Mouse (Mus musculus): ENCODE measurements around the gene Car10. TPM values are rescaled to one million over a fixed set of nuclear protein-coding genes. Genes with fewer than 3 reads are reported as not detected.

Gene Car10
- total RNA-seq, 2 experiments from 2014 or later, result 138 to 154 TPM

- DNase-seq (ENCODE audit: low spot score in 2 of 2), result peak in 1 of 2 experiments; percentile 25
These were observed 389.2 kb downstream of the Car10 start for GRCm38 (mm10) chr11:93487021-93487420.

DNA sequence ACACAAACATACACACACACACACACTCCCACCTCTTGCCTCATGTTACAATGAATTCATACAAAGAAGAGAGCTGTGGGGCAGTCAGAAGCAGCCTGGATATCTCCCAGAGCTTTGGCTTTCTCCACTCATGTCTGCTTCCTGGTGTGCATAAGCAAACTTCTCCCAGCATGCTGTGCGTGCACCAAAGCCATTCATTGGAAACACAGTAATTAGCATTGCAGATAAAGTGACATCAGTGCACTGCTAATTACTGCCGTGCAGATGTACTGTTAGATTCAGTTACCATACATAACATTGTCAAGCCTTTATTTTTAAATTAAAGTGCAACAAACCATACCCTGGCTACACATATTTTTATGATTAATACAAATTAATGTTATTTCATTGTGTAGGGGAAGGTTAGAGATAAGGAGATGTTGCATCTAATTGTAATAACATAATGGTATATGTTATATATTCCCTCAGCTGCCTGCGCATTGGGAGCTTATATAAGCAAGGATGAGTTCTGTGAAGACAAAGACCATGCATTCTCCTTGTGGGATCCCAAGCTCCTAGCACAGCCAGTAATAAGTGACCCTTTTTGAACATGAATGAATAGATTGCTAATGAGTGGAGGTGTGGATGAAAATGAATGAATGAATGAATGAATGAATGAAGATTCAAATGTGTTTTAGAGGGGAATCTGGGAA, 390.2 kb downstream of the Car10 start:
- no peak for DNase-seq (ENCODE audit: low spot score in 2 of 2)

DNA sequence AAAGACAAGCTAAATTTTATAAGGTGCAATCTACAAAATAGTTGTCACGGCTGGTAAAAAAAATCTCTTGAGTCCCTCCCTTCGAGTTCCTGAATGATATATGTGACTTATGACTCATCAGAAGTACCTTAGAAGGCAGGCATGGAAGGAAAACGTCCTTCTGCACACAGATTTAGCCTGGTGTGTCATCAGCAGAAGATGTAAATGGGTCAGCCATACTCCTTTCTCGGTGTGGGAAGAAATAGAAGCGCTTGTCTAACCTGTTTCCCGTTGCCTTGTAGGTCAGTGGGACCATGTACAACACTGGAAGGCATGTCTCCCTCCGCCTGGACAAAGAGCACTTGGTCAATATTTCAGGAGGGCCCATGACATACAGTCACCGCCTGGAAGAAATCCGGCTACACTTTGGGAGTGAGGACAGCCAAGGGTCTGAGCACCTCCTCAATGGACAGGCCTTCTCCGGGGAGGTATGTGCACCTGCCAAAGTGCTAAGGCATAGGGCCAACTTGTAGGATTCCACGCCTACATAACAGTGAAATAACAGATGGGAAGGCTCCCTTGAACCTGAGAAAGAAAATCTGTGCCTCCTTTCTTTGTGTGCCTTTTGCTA, 392.5 kb downstream of the Car10 start:
- DNase-seq (ENCODE audit: low spot score in 2 of 2), result peak; percentile 31 to 33

DNA sequence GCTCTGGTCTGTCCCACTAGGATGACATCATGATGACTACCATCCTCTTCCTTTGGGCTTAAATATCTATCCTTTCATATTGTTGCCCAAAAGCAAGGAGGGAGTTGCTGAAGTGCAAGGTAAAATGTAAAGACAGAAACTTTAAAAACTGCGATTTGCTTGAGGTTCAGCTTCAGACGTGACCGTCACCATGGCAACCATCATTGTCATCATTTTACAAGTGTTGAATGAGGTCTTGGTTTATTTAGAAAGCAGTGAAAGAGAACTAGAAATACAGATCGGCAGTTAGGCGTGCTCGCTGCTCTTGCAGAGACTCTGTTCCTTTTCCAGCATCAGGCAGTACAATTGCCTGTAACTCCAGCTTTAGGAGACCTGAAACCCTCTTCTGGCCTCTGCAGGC, 400.1 kb downstream of the Car10 start:
- DNase-seq (ENCODE audit: low spot score in 2 of 2), result no peak

DNA sequence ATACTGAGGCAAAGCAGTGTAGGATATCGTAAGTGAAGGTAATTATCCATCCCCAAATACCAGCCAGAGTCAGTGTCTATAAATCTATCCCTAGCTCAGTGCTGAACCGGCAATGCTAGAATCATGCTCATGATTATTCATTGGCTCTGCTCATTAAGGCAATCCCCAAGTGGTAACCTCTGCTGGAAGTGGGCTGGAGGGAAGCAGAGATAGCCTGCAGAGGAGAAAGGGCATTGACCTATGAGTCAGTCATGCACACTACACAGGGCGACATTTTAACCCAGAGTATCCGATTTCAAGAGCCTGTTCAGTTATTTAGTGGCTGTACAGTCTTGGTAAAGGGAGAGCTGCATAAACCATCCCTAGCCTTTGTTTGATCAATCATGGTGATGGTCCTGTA, 402.6 kb downstream of the Car10 start:
- DNase-seq (ENCODE audit: low spot score in 2 of 2), result no peak

GRCm38 (mm10) chr11:93501671-93502070, 403.8 kb downstream of the Car10 start:
- no peak for DNase-seq (ENCODE audit: low spot score in 2 of 2)

DNA sequence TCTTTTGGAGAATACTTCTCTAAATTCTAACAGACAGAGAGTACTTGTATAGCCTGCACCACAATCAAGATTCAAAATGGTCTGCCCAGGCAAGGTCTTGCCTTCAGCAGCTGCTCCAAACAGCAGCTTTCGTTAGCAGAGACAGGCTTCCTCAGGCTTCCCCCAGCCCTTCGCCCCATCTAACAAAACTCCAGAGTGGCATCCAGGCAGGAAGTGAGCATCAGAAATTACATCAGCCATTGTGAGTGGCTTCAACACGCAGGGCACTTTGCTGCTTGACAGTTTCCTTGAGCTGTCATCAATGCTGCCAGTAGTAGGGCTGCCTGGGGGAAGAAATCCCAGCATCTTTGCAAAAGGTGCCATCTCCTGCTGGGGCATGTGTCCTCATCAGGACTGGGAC, 405.0 kb downstream of the Car10 start:
- no peak for DNase-seq (ENCODE audit: low spot score in 2 of 2)

- DNase-seq (ENCODE audit: low spot score in 2 of 2), result no peak
These were observed 405.6 kb downstream of the Car10 start for GRCm38 (mm10) chr11:93503469-93503868.

GRCm38 (mm10) chr11:93509527-93510235, 411.9 kb downstream of the Car10 start:
- DNase-seq (ENCODE audit: low spot score in 2 of 2), result no peak

DNA sequence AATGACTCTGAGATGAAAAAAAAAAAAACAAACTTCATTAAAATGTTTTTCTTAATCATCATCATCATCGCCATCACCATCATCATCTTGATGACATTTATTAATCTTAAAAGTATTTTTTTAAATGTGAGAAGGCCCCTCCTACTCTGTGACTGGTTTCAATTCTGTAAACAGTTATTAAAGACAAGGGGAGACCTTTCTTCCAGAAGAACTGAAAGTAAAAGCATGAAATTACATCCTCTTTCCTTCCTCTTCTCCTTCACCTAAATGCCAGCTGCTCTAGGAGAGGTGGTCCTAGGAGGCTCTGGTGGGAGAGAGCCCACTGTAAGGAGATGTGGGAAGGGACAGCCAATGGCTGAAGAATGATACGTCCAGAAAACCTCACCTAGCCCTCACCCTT, 415.0 kb downstream of the Car10 start:
- no peak for DNase-seq (ENCODE audit: low spot score in 2 of 2)

DNA sequence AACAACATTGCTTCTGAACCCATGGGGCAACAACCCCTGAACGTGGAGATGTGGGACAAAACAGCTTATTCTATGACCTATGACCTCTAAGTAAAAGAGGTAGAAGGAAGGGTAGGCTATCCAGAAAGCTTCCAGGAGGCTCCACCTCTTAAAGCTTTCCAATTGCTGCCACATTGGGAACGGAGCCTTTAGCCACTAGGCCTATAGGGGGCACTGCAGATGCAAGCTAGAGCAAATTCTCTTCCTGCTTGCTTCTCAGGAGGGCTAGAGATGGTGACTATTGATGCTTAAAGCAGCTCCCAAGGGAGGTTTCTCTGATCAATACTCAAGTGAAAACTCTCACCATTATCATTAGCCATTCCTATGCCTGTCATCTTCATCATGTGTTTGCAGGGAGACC, 416.6 kb downstream of the Car10 start:
- DNase-seq (ENCODE audit: low spot score in 2 of 2), result no peak

DNA sequence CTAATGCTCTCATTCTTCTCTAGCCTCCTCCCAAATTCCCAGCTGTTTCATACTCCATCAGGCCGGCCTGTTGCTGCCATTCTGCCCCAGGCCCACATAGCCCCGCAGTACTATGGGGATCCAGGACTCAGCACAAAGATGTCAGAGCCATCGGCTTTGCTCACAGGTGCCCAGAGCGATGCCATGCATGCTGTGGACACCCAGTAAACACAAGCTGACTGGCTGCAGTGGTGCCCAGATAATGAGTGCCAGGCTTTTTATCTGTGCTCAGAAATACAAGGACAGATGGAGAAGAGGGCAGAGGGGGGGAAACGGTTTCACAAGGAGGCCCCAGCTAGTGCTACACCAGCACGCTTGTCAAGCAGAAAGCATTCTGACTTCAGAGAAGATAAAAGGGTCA, 417.7 kb downstream of the Car10 start:
- DNase-seq (ENCODE audit: low spot score in 2 of 2), result no peak

DNA sequence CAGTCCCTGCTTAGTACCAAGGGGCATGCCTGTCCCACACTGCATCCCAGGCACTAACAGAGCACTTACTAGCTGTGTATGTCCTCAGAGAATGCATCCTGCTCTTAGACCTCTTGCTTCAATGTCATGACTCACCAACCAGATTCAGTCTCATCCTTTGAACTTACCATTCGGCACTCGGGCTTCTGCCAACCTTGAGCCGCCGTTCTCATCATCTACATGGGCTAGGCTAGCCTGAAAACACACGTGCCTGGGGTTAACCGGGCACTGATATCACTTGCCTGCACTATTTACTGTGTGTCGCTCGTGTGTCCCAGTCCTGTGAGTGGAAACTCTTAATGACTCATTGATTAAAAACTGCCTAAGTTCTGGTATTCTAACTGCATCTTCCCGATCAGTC, 418.4 kb downstream of the Car10 start:
- DNase-seq (ENCODE audit: low spot score in 2 of 2), result no peak

DNA sequence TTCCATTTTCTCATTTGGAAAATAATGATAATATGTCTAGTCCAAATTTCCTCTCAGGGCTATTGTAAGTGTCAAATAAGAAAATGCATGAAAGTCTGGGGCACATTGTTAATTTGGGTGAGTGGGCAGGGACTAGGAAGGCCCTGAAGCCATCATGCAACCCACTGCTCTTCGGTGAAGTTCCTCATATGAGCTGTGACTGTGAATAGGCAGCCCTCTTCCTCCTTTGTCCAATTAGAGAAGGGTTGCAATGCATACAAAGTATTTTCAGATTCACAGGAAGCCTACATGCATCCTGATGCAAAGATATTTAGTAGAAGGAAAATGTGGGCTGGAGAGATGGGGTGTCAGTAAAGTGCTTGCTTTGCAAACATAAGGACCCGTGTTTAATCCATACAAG, 419.1 kb downstream of the Car10 start:
- DNase-seq (ENCODE audit: low spot score in 2 of 2), result no peak

DNA sequence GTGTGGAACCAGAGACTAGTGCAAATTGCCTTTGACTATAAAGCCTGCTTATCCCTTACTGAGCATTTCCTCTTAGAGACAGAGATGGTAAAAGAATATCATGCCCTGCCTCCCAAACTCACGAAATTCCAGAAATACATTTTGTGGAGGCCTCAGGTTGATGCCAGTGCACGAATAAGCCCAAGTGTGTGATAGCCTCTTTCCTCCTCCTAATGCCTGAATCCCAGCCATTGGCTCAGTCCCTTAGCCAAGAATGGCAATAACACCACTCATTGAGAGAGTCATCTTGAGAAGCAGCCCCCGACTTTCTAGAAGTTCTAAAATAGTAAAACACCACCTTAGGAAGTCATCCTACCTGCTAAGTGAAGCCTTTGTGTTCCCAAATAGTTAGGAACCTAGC, 424.7 kb downstream of the Car10 start:
- DNase-seq (ENCODE audit: low spot score in 2 of 2), result no peak

DNA sequence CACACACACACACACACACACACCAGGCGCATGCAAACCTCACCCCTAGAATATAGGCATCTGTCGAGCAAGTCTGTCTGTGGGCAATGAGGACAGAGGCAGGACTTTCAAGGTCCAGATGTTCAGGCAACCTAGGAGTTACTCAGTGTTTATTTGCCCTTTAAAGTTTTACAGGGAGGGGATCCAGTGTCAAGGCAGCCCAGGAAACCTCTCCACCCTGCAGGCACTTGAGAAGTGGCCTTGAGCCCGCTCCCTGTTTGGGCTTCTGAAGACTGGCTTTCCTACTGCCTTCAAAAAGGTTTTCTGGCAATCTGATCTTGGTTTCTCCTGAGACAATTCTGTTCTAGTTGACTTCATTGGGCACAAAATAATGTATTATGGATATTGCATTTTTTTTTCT, 428.1 kb downstream of the Car10 start:
- no peak for DNase-seq (ENCODE audit: low spot score in 2 of 2)

- no peak for DNase-seq (ENCODE audit: low spot score in 2 of 2)
These were observed 433.3 kb downstream of the Car10 start for GRCm38 (mm10) chr11:93531029-93531680.

GRCm38 (mm10) chr11:93536244-93536643, 438.4 kb downstream of the Car10 start:
- DNase-seq (ENCODE audit: low spot score in 2 of 2), result no peak

DNA sequence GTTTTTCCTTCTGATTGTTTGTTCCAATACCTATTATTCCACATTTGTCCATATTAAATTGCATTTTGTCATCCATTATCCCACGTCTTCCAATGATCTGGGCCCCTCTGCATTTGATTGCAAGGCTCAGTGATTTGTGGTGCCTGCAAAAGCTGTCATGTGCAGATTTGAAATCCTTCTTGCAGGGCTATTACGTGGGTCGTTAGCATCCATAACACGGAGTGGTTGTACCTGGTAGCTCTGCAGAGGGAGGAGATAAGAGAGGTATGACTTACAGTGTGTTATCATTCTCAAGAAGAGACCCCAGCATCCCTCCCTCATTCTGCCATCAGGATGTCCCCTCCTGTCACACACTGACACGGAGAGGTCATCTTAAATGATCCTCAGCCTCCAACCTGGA, 451.1 kb downstream of the Car10 start:
- no peak for DNase-seq (ENCODE audit: low spot score in 2 of 2)

DNA sequence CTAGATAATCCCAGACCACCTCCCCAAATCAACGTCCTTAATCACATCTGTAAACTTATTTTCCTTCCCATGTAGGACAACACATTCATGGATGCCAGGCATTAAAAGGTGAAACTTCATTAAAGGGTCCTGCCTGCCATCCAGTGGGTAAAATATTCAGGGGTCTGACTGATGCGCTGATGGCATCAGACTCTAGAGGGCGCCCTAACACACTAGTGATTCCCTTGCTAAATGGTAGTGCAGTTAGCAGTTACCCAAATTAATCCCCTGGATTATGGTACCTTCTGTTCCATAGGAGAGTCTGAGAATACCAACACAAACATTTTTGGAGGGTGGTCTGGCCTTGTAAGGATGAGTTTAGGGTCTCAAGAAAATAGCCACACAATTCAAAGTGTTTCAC, 453.1 kb downstream of the Car10 start:
- DNase-seq (ENCODE audit: low spot score in 2 of 2), result peak; percentile 38 to 52

GRCm38 (mm10) chr11:93559118-93559517, 461.3 kb downstream of the Car10 start:
- no peak for DNase-seq (ENCODE audit: low spot score in 2 of 2)

DNA sequence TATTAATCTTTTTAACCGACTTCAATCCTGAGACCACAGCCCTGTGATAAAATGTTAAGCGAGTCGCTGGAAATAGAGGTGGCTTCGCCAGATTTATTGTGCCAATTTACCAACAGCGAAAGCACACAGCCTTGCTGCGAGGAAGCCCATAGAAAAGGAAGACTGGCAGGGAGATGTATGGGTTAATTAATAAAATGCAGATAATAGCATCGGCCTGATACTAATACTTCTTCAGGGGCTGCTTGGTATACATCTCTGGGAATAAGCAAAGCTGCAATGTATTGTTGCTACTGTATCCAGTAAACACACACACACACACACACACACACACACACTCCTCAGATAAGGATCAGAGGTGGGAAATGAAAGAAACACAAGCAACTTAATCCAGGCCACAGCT, 462.7 kb downstream of the Car10 start:
- DNase-seq (ENCODE audit: low spot score in 2 of 2), result no peak
